Mouse (Mus musculus): ENCODE measurements around the gene Ift81.
"Not testable (repeated sequence)": the region's sequence is repeated elsewhere in the genome, so short reads cannot be mapped to it uniquely, and the experiment has no call there.

The Ift81 gene

DNA sequence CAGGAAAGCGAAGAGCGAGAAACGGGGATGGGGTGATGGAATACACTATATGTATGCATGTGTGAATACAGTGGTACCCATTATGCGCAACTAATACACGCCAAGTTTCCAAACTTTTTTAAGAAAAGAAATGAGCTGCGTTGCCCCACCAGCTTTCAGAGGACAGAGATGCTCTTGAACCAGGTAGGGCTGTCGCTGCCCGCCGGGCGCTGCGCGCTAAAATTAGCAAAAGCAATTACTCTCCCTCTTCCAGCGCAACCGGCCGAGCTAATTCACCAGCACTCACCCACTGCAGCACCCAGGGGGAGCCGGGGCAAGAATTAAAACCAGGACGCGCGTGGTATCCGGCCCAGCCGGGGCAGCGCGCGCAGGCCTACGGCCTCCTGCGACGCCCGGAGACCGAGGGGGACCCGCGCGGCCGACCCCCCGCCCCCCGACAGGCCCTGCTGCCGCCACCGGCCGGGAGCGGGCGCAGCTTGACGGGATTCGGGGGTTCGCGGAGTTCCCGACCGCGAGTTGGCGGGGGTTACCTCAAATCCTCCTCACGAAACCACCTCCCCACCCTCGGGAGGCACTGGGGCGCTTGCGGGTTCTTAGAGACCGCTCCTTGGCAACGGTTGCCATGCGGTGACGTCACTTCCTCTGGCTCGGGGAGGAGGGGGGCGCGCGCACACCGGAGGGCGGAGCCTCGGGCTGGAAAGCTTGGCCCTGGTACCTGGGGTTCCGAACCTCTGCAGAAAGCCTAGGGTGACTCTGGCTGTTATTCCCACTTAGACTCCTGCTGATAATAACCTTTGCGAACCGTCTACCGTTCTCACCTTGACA lies at the start of gene Ift81:
TSS of gene Ift81 (minus strand) at position 611 of the 825 bp plus-strand sequence.
- DNase-seq (ENCODE audit: extremely low spot score), result peak; percentile 95

GRCm38 (mm10) chr5:122662501-122662900 lies 48.2 kb upstream of the Ift81 start:
- no peak for DNase-seq (ENCODE audit: extremely low spot score)

DNA sequence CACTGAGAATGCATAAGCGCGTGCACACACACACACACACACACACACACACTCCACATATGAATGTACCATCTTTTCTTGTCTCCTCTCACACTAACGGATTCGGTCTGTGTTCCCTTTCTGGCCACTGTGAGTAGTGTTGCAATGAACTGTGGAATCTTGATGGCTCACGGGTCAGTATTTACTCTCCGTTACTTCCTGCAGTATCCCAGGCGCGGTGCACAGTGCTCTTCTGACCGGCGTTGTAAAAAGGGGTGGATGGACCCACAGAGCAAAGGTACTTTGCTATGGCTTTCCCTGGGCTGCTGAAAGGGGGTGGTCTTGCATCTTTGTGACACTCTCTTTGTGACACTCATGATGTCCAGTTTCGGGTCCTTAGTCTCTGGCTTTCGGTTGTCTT lies 42.5 kb upstream of the Ift81 start:
- DNase-seq (ENCODE audit: extremely low spot score), result no peak

GRCm38 (mm10) chr5:122654268-122654573 lies 39.9 kb upstream of the Ift81 start:
- DNase-seq (ENCODE audit: extremely low spot score), result no peak

- peak; percentile 15 for DNase-seq (ENCODE audit: extremely low spot score)
These were observed 39.3 kb upstream of the Ift81 start for GRCm38 (mm10) chr5:122653446-122654267.

DNA sequence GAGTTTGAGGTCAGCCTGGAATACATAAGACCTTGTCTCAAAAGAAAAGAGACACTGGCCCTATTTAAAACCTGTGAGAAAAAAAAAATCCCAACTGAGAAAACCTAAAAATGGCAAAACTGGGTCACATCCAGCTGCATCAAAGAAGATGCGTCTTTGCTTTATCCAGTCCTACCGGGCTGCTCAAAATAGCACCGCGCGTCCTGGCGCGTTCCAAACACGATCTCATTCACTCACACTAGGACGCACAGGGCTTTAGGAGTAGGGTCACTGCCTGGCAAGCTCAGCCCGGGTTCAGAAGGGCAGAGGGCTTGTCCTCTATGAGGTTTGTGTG lies 38.8 kb upstream of the Ift81 start:
- DNase-seq (ENCODE audit: extremely low spot score), result no peak

DNA sequence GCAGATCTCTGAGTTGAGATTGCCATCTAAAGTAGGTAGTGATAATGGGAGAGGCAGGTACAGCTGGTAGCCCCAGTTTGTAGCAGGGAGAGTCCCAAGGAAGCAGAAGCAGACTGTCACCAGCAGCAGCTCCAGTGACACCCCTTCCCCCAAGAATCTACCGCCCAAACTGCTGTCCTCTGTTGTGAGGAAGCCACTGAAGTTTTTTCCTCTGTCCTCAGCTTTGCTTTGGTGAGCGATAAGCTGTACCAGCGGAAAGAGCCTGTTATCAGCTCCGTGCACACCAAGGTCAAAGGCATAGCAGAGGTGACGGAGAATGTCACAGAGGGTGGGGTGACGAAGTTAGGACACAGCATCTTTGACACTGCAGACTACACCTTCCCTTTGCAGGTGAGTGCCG lies 38.2 kb upstream of the Ift81 start:
- no peak for DNase-seq (ENCODE audit: extremely low spot score)

GRCm38 (mm10) chr5:122650100-122650499 lies 35.8 kb upstream of the Ift81 start:
- no peak for DNase-seq (ENCODE audit: extremely low spot score)

- DNase-seq (ENCODE audit: extremely low spot score), result no peak
These were observed 34.9 kb upstream of the Ift81 start for GRCm38 (mm10) chr5:122649264-122649663.

DNA sequence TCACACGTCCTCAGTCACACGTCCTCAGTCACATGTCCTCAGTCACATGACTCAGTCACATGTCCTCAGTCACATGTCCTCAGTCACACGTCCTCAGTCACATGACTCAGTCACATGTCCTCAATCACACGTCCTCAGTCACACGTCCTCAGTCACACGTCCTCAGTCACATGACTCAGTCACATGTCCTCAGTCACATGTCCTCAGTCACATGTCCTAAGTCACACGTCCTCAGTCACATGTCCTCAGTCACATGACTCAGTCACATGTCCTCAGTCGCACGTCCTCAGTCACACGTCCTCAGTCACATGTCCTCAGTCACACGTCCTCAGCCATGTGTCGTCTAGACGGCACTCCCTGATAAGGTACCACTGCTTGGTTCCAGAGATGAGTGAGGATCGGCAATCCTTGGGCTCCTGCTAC lies 33.6 kb upstream of the Ift81 start:
- DNase-seq (ENCODE audit: extremely low spot score), result not testable (repeated sequence)

- no peak for DNase-seq (ENCODE audit: extremely low spot score)
These were observed 33.1 kb upstream of the Ift81 start for GRCm38 (mm10) chr5:122647256-122647924.

DNA sequence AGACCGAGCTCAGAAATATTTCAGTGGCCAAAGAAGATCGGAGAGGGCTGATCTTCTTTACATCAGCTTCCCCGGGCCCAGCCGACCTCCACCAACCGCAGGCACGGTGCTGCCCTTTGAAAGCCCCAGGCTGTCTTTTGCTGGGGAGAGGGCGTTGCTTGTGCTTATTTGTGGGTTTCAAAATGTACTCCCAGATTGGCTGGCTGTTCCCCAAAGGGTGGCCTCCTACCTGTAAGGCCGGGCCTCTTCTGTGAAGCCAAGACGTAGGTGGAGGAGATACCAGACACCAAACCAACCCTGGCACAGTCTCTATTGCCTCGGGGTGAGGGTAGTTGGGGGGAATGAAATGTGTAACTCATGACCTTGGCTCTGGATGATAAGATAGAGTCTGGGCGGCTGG lies 31.7 kb upstream of the Ift81 start:
- no peak for DNase-seq (ENCODE audit: extremely low spot score)

GRCm38 (mm10) chr5:122645290-122645689 lies 31.0 kb upstream of the Ift81 start:
- no peak for DNase-seq (ENCODE audit: extremely low spot score)

GRCm38 (mm10) chr5:122644111-122644607 lies 29.8 kb upstream of the Ift81 start:
- DNase-seq (ENCODE audit: extremely low spot score), result no peak

DNA sequence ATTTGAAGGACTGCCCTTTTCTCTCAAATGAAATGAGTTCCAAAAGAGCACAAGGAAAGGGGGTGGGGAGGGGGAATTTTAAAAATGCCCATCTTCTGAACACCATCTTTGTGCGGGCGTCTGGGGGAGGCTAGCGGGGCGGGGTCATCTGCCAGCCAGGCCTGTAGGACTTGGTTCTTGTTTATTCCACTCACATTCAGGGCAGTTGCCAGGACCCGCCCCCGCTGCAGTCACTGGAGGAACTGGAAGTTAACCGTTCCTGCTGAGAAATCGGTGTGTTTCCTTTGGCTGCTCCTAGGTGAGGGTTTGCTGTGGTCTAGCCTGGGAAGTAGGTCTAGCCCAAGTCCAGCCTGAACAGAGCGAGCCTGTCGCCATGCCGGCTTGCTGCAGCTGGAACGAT lies 29.4 kb upstream of the Ift81 start, which contains the start of gene P2rx7:
TSS of gene P2rx7 (plus strand) at position 211 of the 400 bp plus-strand sequence.
- DNase-seq (ENCODE audit: extremely low spot score), result no peak

DNA sequence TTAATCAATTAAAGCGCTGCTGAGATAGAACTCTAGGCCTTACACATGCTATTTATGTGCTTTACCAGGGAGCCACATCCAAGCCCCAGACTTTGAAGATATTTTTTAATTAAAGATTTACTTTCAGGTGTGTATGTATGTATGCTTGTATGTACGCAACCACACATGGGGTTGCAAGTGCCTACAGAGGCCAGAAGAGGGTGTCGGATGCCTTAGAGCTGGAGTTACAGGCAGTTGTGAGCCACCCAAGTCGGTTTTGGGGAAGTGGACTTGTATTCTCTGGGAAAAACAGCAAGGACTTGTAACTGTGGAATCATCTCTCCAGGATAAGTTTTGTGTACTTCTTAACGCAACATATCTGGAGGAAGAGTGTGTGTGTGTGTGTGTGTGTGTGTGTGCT lies 25.7 kb upstream of the Ift81 start:
- no peak for DNase-seq (ENCODE audit: extremely low spot score)

DNA sequence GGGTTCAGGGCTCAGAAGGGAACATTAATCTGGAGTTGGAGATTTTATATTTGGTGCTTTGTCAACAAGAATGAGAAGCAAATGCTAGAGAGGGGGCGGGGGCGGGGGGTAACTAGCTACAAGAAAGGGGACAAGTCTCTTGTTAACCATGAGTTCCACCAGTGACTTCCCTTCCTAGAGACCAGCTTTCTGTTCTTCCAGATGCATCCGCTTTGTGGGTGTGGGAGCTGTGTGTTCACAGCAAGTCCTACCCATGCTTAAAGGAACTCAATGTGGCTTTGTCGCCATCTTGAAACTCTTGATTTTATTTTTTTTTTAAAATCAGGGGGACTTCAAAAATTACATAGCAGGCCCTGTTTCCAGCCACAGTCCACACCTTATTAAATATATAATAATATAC lies 25.2 kb upstream of the Ift81 start:
- DNase-seq (ENCODE audit: extremely low spot score), result no peak

DNA sequence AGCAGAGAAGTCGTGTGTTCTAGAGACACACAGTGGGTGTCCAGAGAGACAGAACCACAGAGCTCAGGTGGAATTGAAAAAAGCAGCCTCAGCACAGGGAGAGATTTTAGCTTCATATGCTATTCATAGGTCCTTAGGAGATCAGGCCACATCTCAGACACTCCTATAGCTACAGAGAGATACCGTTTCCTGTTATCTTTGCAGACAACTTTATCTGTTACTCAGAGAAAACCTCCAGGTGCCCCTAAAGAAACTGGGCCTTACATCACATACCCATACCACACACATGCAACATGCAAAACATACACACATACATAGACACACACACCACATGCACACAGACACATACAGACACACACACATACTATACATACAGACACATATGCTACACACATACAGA lies 24.0 kb upstream of the Ift81 start:
- DNase-seq (ENCODE audit: extremely low spot score), result no peak

GRCm38 (mm10) chr5:122636958-122637357 lies 22.6 kb upstream of the Ift81 start:
- DNase-seq (ENCODE audit: extremely low spot score), result no peak

GRCm38 (mm10) chr5:122636308-122636707 lies 22.0 kb upstream of the Ift81 start:
- no peak for DNase-seq (ENCODE audit: extremely low spot score)

GRCm38 (mm10) chr5:122635228-122635627 lies 20.9 kb upstream of the Ift81 start:
- DNase-seq (ENCODE audit: extremely low spot score), result no peak

DNA sequence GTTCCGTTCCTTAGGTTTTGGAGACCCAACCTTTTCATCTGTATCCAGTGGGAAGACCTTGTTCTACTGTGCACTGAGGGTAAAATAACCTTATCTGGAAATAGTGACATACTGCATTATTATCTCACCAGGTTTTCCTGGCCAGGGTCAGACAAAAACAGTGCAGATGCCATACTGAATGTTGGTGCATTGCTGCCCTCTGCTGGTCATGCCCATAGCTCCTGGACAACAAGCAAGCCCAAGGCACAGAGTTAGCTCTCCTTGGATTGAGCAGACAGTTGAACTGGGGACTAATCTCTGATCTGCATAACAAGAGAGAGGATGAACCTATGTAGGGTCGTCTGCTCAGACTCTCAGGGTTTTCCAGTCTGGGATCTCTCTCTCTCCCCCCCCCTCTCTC lies 12.9 kb upstream of the Ift81 start:
- DNase-seq (ENCODE audit: extremely low spot score), result peak; percentile 82
